Mouse (Mus musculus): ENCODE results near the gene Psmc1. TPM values are rescaled to one million over a fixed set of nuclear protein-coding genes. Genes with fewer than 3 reads are reported as not detected.

Gene Psmc1
- polyA plus RNA-seq, 1 experiment from 2014 or later: 358 TPM

GRCm38 (mm10) chr12:100127866-100128480 lies 18.0 kb downstream of the Psmc1 start:
- ATAC-seq (ENCODE audit: low FRiP score, low read depth): no peak
- peaks cover 84% of the 10 kb centered on the region for H3K36me3 ChIP-seq

GRCm38 (mm10) chr12:100128522-100128921 lies 18.6 kb downstream of the Psmc1 start:
- 70% methylated on average over 6 of the region's 6 CpGs for WGBS
- Histone ChIP-seq H3K9ac (no peak overlapping the region), H3K27ac (no peak overlapping the region), H3K4me3 (no peak overlapping the region), H3K4me2 (replicated peaks) (no peak overlapping the region), H3K9me3 (no peaks in the 10 kb centered on the region), H3K27me3 (replicated peaks) (no peaks in the 10 kb centered on the region), H3K4me1 (no peaks in the 10 kb centered on the region), H3K36me3 (peaks cover 83% of the 10 kb centered on the region)
- ATAC-seq (ENCODE audit: low FRiP score, low read depth): no peak

More at GRCm38 (mm10) chr12:100127866-100128480, 18.0 kb downstream of the Psmc1 start:
- Histone ChIP-seq H3K27me3 (replicated peaks) (no peaks in the 10 kb centered on the region), H3K4me2 (replicated peaks) (no peak overlapping the region), H3K4me1 (no peaks in the 10 kb centered on the region), H3K4me3 (no peak overlapping the region), H3K27ac (no peak overlapping the region), H3K9ac (no peak overlapping the region), H3K9me3 (no peaks in the 10 kb centered on the region)
- 25% methylated on average over 8 of the region's 8 CpGs for WGBS

DNA sequence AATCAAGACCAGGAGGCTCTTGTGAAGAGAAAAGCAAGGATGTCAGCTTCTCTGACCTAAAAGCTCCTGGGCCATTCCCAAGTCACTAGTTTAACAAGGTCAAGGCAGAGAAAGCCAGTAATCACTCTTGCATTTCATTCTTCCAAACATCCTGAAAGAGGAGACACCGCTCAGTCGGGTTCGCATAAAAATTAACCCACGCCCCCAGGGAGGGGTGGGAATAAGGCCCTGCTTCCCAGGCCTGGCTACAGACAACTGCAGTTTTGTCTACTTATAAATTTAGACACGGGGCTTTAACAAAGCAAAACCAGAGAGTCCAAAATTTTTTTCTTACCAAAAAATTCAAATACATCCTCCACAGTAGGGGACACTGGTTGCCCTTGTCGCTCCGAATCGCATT lies 19.0 kb downstream of the Psmc1 start:
- H3K9ac ChIP-seq: no peak overlapping the region
- H3K4me3 ChIP-seq: no peak overlapping the region
- no peak overlapping the region for H3K4me2 ChIP-seq (replicated peaks)
- no peaks in the 10 kb centered on the region for H3K4me1 ChIP-seq
- no peak for ATAC-seq (ENCODE audit: low FRiP score, low read depth)
- H3K36me3 ChIP-seq: peaks cover 83% of the 10 kb centered on the region
- H3K9me3 ChIP-seq: no peaks in the 10 kb centered on the region
- no peaks in the 10 kb centered on the region for H3K27me3 ChIP-seq (replicated peaks)
- H3K27ac ChIP-seq: no peak overlapping the region
- WGBS: 81% methylated on average over 8 of the region's 8 CpGs

GRCm38 (mm10) chr12:100131167-100131566 lies 21.2 kb downstream of the Psmc1 start:
- Histone ChIP-seq H3K4me2 (replicated peaks) (no peak overlapping the region), H3K9me3 (no peaks in the 10 kb centered on the region), H3K27me3 (replicated peaks) (no peaks in the 10 kb centered on the region), H3K9ac (no peak overlapping the region), H3K4me3 (no peak overlapping the region), H3K27ac (no peak overlapping the region), H3K36me3 (peaks cover 66% of the 10 kb centered on the region), H3K4me1 (no peaks in the 10 kb centered on the region)
- 94% methylated on average over 9 of the region's 9 CpGs for WGBS
- ATAC-seq (ENCODE audit: low FRiP score, low read depth): no peak

DNA sequence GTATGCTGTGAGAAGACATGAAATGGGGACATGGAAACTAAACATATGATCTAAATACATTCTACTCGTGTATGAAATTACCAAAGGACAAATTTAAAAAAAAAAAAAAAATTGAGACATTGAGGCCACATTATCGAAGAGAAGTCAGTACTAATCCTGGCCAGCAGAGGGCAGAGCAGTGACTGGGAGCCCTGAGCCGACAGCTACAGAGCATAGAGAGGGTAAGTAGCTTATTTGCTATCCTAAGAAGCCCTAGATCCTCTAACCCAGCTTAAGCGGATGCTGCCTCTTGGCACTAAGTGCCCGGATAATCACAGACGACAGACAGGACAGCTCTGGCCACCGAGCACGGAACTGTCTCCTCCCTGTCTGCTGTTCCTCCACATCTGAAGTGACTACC lies 21.7 kb downstream of the Psmc1 start:
- H3K4me1 ChIP-seq: no peaks in the 10 kb centered on the region
- H3K9ac ChIP-seq: no peak overlapping the region
- H3K4me3 ChIP-seq: no peak overlapping the region
- WGBS: 52% methylated on average over 8 of the region's 8 CpGs
- no peaks in the 10 kb centered on the region for H3K27me3 ChIP-seq (replicated peaks)
- ATAC-seq (ENCODE audit: low FRiP score, low read depth): no peak
- no peaks in the 10 kb centered on the region for H3K9me3 ChIP-seq
- H3K36me3 ChIP-seq: peaks cover 66% of the 10 kb centered on the region
- no peak overlapping the region for H3K27ac ChIP-seq
- no peak overlapping the region for H3K4me2 ChIP-seq (replicated peaks)

DNA sequence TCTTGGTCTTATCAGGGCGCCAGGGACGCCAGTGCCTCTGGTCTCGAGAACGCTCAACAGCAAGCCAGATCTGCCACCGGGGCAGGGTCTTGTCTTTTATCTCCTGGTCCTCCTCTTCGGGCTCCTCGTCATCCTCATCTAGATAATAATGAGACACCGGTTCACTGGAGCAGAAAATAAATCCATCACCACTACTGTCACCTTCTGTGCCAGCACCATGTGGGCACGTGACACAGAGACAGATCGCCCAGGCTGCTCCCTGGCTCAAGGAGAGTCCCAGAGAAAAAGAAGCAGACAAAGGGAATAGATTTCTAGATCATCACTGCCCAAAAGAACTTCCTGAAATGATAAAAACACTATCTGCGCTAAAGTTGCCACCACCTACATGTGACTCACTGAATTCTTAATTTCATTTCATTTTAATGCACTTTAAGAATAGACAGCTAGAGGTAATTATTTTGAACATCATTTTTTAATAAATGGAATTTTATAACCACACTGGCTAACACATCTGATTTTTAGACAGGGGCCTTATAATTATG lies 24.5 kb downstream of the Psmc1 start:
- WGBS: 81% methylated on average over 11 of the region's 11 CpGs
- Histone ChIP-seq H3K9me3 (no peaks in the 10 kb centered on the region), H3K4me3 (no peak overlapping the region), H3K4me2 (replicated peaks) (no peak overlapping the region), H3K36me3 (peaks cover 71% of the 10 kb centered on the region), H3K27me3 (replicated peaks) (no peaks in the 10 kb centered on the region), H3K27ac (no peak overlapping the region), H3K4me1 (no peaks in the 10 kb centered on the region), H3K9ac (no peak overlapping the region)
- ATAC-seq (ENCODE audit: low FRiP score, low read depth): no peak

GRCm38 (mm10) chr12:100135117-100135516 lies 25.2 kb downstream of the Psmc1 start:
- Histone ChIP-seq H3K4me1 (no peaks in the 10 kb centered on the region), H3K36me3 (peaks cover 71% of the 10 kb centered on the region), H3K9me3 (no peaks in the 10 kb centered on the region), H3K4me3 (no peak overlapping the region), H3K27me3 (replicated peaks) (no peaks in the 10 kb centered on the region), H3K4me2 (replicated peaks) (no peak overlapping the region), H3K9ac (no peak overlapping the region), H3K27ac (no peak overlapping the region)
- 91% methylated on average over 3 of the region's 3 CpGs for WGBS
- no peak for ATAC-seq (ENCODE audit: low FRiP score, low read depth)

DNA sequence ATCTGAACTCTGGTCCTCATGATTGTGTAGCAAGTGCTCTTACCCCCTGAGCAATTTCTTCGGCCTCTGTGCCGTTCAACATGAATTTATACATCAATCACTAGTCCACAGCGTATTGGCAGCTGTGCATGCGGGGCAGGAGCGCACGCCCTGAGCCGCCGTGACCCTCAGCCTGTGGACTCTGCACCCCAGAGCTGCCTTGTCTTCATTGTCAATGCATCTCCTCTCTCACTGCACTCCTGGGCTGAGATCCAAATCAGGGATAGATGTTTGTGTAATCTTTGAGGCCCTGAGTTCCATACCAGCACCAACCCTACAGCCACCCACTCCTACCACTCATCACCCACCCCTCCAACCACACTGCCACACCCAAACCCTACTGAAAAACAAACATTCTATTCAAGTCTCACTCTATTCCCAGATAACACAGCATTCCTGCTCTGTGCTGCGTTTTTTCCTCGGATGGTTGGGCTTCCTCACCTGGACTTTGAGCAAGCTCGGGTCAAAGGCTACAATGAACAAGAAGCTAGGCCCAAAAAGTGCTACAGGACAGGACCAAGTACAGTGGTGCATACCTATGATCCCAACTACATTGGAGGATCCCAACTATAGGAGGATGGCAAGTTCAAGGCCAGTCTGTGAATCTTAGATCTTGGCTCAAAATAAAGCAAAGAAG lies 33.0 kb downstream of the Psmc1 start:
- H3K27me3 ChIP-seq (replicated peaks): no peaks in the 10 kb centered on the region
- no peaks in the 10 kb centered on the region for H3K9me3 ChIP-seq
- no peak overlapping the region for H3K9ac ChIP-seq
- H3K36me3 ChIP-seq: peaks cover 83% of the 10 kb centered on the region
- H3K4me1 ChIP-seq: no peaks in the 10 kb centered on the region
- H3K27ac ChIP-seq: no peak overlapping the region
- H3K4me2 ChIP-seq (replicated peaks): no peak overlapping the region
- no peak for ATAC-seq (ENCODE audit: low FRiP score, low read depth)
- 94% methylated on average over 11 of the region's 11 CpGs for WGBS
- H3K4me3 ChIP-seq: no peak overlapping the region

GRCm38 (mm10) chr12:100143737-100144136 lies 33.8 kb downstream of the Psmc1 start:
- Histone ChIP-seq H3K36me3 (peaks cover 82% of the 10 kb centered on the region), H3K4me1 (no peaks in the 10 kb centered on the region), H3K27me3 (replicated peaks) (no peaks in the 10 kb centered on the region), H3K9ac (no peak overlapping the region), H3K9me3 (no peaks in the 10 kb centered on the region), H3K27ac (no peak overlapping the region), H3K4me3 (no peak overlapping the region), H3K4me2 (replicated peaks) (no peak overlapping the region)
- no peak for ATAC-seq (ENCODE audit: low FRiP score, low read depth)
- 94% methylated on average over 9 of the region's 9 CpGs for WGBS

GRCm38 (mm10) chr12:100144269-100144668 lies 34.3 kb downstream of the Psmc1 start:
- WGBS: 85% methylated on average over 5 of the region's 5 CpGs
- H3K9me3 ChIP-seq: no peaks in the 10 kb centered on the region
- H3K4me1 ChIP-seq: no peaks in the 10 kb centered on the region
- peaks cover 82% of the 10 kb centered on the region for H3K36me3 ChIP-seq
- H3K27ac ChIP-seq: no peak overlapping the region
- no peaks in the 10 kb centered on the region for H3K27me3 ChIP-seq (replicated peaks)
- no peak overlapping the region for H3K9ac ChIP-seq
- H3K4me2 ChIP-seq (replicated peaks): no peak overlapping the region
- no peak for ATAC-seq (ENCODE audit: low FRiP score, low read depth)
- H3K4me3 ChIP-seq: no peak overlapping the region

DNA sequence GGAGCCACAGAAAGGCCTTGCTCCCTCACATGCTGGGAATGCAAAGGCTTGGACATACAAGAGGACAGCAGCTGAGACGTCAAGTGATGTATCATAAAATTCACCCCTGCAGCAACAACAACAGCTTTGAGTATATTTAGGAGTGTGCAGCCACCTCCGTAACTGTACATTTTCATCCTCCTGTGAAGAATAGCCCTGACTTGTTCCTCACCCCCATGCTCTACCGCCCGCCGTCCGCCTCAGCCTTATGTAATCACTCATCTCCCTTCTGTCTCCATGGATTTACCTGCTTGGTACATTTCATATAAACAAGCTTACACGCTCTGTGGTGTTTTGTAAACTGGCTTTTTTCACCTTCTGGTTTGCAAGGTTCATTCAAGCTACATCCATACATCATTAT lies 42.5 kb downstream of the Psmc1 start:
- ATAC-seq (ENCODE audit: low FRiP score, low read depth): no peak
- H3K9ac ChIP-seq: no peak overlapping the region
- peaks cover 32% of the 10 kb centered on the region for H3K36me3 ChIP-seq
- H3K27me3 ChIP-seq (replicated peaks): no peaks in the 10 kb centered on the region
- H3K4me3 ChIP-seq: no peak overlapping the region
- no peak overlapping the region for H3K4me2 ChIP-seq (replicated peaks)
- H3K27ac ChIP-seq: no peak overlapping the region
- H3K4me1 ChIP-seq: no peaks in the 10 kb centered on the region
- WGBS: 86% methylated on average over 7 of the region's 7 CpGs
- H3K9me3 ChIP-seq: no peaks in the 10 kb centered on the region

- WGBS: under 1% methylated on average over 26 of the region's 26 CpGs
- Histone ChIP-seq H3K4me3 (peak within 1 kb of the TSS; percentile 45), H3K9ac (peak within 1 kb of the TSS; percentile 66), H3K4me1 (peaks cover 4% of the 10 kb centered on the region), H3K36me3 (0 out of 2 replicates have a peak, but pooled peaks cover 2% of the 10 kb centered on the region), H3K4me2 (replicated peaks) (peak within 1 kb of the TSS; percentile 60), H3K9me3 (no peaks in the 10 kb centered on the region), H3K27me3 (replicated peaks) (no peaks in the 10 kb centered on the region), H3K27ac (no peak within 1 kb of the TSS)
- peak; percentile 98 for ATAC-seq (ENCODE audit: low FRiP score, low read depth)
Observed at GRCm38 (mm10) chr12:100159261-100159975, 49.5 kb downstream of the Psmc1 start, which contains the start of gene Nrde2. TSS of gene Nrde2 (minus strand) at chr12:100159653.

Data from neural tube, embryonic 12.5 days (tissue).